Mouse (Mus musculus): ENCODE data around the gene Dnal1. TPM values are rescaled to one million over a fixed set of nuclear protein-coding genes. Genes with fewer than 3 reads are reported as not detected.

Gene Dnal1
- polyA plus RNA-seq, 1 experiment = not detected

DNA sequence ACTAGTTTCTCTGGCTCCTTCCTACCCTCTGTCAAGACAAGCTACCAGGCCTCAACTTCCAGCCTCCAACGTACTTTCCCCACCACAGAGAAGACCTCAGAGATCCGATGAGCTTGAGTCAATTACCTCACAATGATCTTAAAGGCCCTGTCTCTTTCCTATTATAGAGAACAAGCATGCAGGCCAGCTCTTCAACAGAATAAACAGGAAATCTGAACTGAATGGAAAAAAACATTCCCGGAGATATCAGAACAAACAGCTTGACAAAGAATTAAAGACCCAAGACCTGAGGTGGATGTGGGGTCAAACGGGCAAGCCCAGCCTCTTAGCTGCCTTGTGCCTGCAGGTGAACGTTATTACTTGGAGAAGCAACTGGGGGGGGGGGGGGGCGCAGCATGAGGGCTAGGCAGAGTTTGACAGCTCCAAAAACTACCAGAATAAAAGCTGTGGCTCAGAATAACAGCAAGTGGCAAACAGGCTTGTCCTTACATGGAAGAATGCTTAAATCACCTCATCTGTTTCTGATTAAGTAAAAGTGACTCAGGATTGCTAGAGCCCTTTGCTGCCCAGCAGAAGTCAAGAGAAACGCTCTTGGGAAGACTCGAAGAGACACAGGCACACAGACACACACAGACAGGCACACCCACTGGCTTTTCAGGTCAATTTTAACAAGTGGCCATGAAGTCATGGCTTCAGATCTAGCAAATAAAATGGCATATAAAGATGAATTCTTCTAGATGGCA, 51.6 kb downstream of the Dnal1 start:
- Histone ChIP-seq H3K27me3 (ENCODE audit: control insufficient read depth) (no peaks in the 10 kb centered on the region), H3K9me3 (ENCODE audit: control insufficient read depth, low read length) (no peaks in the 10 kb centered on the region), H3K4me1 (ENCODE audit: control insufficient read depth) (peaks cover 57% of the 10 kb centered on the region), H3K36me3 (ENCODE audit: control insufficient read depth) (peaks cover 96% of the 10 kb centered on the region), H3K4me3 (replicated peaks) (no peak overlapping the region)
- TF ChIP-seq GATA1 (IDR thresholded peaks at IDR 0.05; ENCODE audit: low read length) (no peak), TAL1 (IDR thresholded peaks at IDR 0.05; ENCODE audit: low read length) (no peak)

DNA sequence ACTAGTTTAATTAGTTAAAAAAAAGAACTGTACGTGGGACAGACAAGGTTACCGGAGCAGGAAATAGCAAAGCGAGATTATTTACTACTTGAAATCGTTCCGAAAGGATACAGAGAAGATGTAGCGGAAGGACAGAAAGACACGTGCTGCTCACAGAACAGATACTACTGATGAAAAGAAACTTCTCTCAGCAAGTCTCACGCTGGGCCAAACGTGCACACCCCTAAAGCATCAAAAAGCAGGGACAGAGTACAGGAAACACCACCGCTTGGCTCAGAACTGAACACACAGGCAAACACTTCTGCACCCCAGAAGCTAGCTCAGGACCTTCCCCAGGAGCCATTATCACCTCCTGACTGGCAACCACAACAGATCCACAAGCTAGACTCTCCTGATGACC, 56.4 kb downstream of the Dnal1 start:
- Histone ChIP-seq H3K27me3 (ENCODE audit: control insufficient read depth) (no peaks in the 10 kb centered on the region), H3K9me3 (ENCODE audit: control insufficient read depth, low read length) (no peaks in the 10 kb centered on the region), H3K4me3 (replicated peaks) (no peak overlapping the region), H3K4me1 (ENCODE audit: control insufficient read depth) (peaks cover 60% of the 10 kb centered on the region), H3K36me3 (ENCODE audit: control insufficient read depth) (peaks cover 91% of the 10 kb centered on the region)
- TF ChIP-seq GATA1 (IDR thresholded peaks at IDR 0.05; ENCODE audit: low read length) (no peak), TAL1 (IDR thresholded peaks at IDR 0.05; ENCODE audit: low read length) (no peak)

DNA sequence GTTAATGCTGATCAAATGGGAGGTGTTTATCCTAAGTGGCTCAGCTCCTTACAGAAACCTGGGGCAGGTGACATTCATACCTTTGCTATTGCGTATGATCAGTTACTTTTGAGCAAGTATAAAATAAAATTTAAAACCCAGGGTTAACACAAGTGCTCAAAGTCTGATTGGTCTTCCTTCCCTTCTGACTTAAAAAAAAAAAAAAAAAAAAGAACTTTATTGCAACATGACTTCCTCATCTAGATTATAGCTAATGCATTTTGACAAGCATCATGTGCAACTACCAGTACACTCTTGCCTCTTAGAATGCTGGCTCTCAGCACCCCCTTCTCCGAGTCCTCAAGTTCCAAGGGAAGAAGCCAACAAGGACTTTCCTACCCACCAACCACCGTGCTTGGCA, 58.0 kb downstream of the Dnal1 start:
- peaks cover 79% of the 10 kb centered on the region for H3K36me3 ChIP-seq (ENCODE audit: control insufficient read depth)
- no peaks in the 10 kb centered on the region for H3K9me3 ChIP-seq (ENCODE audit: control insufficient read depth, low read length)
- no peak for TF ChIP-seq TAL1 (IDR thresholded peaks at IDR 0.05; ENCODE audit: low read length)
- TF ChIP-seq GATA1 (IDR thresholded peaks at IDR 0.05; ENCODE audit: low read length) = no peak
- no peak overlapping the region for H3K4me3 ChIP-seq (replicated peaks)
- H3K4me1 ChIP-seq (ENCODE audit: control insufficient read depth) = peaks cover 66% of the 10 kb centered on the region
- no peaks in the 10 kb centered on the region for H3K27me3 ChIP-seq (ENCODE audit: control insufficient read depth)

DNA sequence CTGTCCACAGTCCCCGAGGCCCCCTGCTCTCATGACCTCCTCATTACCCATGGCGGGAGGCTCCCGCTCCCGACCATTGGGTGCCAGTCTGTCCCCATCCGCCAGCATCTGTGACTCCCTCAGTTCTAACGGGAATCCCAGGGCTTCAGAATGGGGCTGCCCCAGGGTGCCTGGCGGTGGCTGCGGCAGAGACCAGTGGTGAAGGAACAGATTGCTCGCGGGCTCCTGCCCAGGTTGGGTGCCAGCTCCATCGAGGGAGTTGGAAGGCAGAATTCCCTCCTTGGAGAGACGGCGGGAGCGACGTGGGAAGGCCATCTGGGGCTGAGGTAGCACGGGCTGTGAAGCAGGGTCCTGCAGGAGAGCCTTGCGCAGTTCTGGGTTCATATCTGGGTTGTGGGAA, 58.7 kb downstream of the Dnal1 start:
- Histone ChIP-seq H3K9me3 (ENCODE audit: control insufficient read depth, low read length) (no peaks in the 10 kb centered on the region), H3K4me1 (ENCODE audit: control insufficient read depth) (peaks cover 69% of the 10 kb centered on the region), H3K36me3 (ENCODE audit: control insufficient read depth) (peaks cover 78% of the 10 kb centered on the region), H3K4me3 (replicated peaks) (no peak overlapping the region), H3K27me3 (ENCODE audit: control insufficient read depth) (no peaks in the 10 kb centered on the region)
- no peak for TF ChIP-seq GATA1 (IDR thresholded peaks at IDR 0.05; ENCODE audit: low read length)
- TF ChIP-seq TAL1 (IDR thresholded peaks at IDR 0.05; ENCODE audit: low read length) = no peak

DNA sequence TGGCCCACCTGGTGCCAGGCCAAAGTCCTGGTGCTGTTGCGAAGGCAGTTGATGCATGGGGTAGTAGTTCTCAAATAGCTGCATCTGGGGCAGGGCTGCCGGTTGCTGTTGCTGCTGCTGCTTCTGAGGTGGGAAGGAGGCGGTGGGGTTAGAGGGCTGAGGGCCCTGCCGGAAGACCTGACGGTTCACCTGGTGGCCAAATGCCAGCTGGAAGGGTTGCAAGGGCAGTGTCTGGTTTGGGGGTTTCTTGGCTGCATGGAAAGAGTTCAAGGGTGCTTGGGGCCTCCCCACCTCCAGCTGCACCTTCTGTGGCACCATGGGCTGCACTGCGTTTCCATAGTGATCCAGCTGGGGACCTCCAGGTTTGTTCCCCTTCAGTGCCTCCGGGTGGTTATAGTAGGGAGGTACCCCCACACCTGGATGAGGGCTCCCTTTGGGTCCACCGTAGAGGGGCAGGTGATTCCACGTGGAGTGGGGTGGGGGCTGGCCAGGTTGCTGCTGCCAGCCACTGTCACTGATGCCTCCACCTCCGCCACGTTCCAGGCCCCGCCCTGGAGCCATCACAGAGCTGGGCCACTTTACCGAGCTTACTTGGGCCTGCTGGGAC, 59.2 kb downstream of the Dnal1 start:
- TF ChIP-seq GATA1 (IDR thresholded peaks at IDR 0.05; ENCODE audit: low read length) = no peak
- no peak for TF ChIP-seq TAL1 (IDR thresholded peaks at IDR 0.05; ENCODE audit: low read length)
- H3K4me3 ChIP-seq (replicated peaks) = no peak overlapping the region

DNA sequence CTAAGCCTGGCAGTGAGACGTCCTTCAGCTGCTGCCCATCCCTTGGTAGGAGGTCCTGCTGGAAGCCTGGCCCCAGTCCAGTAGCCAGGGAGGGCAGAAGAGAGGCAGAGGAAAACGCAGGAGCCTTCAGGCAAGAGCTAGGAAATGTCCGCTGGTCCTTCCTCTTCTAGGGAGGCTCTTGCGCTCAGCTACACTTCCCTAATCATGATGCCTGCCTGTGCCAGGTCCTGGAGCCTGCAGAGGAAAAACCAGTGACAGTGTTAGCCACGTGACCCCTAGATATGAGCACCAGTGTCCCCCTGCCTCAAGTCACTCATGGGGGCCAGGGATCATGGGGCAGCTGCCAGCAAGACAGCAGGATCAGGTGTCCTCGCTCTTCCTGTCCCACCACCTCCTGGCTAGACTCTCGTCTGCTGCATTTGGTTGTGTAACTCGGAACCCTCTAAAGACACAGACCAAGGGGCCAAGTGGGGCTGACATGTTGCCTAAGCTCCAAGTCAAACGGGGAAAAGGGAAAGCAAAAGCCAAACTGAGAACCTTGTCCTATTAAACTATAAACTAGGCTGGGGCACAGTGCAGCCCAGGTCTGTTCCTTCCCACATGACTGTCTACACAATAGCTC, 60.1 kb downstream of the Dnal1 start:
- TF ChIP-seq GATA1 (IDR thresholded peaks at IDR 0.05; ENCODE audit: low read length) = no peak
- TF ChIP-seq TAL1 (IDR thresholded peaks at IDR 0.05; ENCODE audit: low read length) = no peak
- no peaks in the 10 kb centered on the region for H3K9me3 ChIP-seq (ENCODE audit: control insufficient read depth, low read length)
- H3K36me3 ChIP-seq (ENCODE audit: control insufficient read depth) = peaks cover 81% of the 10 kb centered on the region
- peak overlapping the region; percentile 77 for H3K4me3 ChIP-seq (replicated peaks)
- H3K4me1 ChIP-seq (ENCODE audit: control insufficient read depth) = peaks cover 80% of the 10 kb centered on the region
- no peaks in the 10 kb centered on the region for H3K27me3 ChIP-seq (ENCODE audit: control insufficient read depth)

More for the DNA sequence above, 59.2 kb downstream of the Dnal1 start:
- H3K4me1 ChIP-seq (ENCODE audit: control insufficient read depth) = peaks cover 72% of the 10 kb centered on the region
- no peaks in the 10 kb centered on the region for H3K27me3 ChIP-seq (ENCODE audit: control insufficient read depth)
- H3K9me3 ChIP-seq (ENCODE audit: control insufficient read depth, low read length) = no peaks in the 10 kb centered on the region
- H3K36me3 ChIP-seq (ENCODE audit: control insufficient read depth) = peaks cover 80% of the 10 kb centered on the region

DNA sequence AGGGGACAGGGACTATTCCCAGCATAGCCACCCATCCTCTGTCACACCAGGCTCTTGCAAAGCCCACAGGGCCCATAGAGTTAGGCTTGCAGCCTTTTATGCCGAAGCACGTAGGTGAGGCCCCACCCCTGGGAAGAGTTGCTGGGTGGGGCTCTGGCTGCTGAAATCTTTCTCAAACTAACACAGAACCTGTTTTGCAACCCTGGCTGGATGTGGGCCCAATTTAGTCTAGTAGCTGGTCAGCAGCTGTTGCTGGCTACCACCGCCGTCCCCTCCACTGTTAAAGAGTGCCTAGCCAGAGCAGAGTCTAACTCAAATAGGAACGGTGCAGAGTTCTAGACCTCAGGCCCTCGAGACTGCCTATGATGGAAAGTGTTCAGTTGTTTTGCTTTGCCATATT, 60.7 kb downstream of the Dnal1 start:
- Histone ChIP-seq H3K9me3 (ENCODE audit: control insufficient read depth, low read length) (no peaks in the 10 kb centered on the region), H3K4me1 (ENCODE audit: control insufficient read depth) (peaks cover 85% of the 10 kb centered on the region), H3K27me3 (ENCODE audit: control insufficient read depth) (no peaks in the 10 kb centered on the region), H3K36me3 (ENCODE audit: control insufficient read depth) (peaks cover 79% of the 10 kb centered on the region), H3K4me3 (replicated peaks) (peak overlapping the region; percentile 77)
- TF ChIP-seq GATA1 (IDR thresholded peaks at IDR 0.05; ENCODE audit: low read length) = no peak
- TF ChIP-seq TAL1 (IDR thresholded peaks at IDR 0.05; ENCODE audit: low read length) = no peak

DNA sequence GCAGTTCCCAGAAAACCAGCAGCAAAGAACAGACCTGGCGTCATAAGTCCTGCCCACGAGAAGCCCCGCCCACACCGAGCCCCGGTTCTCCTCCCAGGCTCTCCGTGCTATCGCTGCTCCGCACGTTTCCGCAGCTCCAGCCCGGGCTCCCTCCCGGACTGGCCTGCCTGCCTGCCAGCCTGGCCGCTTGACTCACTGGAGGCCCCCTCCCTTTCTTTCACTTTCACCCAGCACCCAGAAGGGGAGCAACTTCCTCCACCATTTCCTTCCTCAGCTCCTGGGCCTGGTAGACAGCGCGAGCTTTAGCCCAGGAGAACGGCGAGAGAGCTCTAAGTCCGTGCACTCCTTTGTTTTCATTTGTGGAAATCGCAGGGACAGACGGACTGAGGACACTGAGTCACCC, 61.5 kb downstream of the Dnal1 start:
- peak overlapping the region; percentile 77 for H3K4me3 ChIP-seq (replicated peaks)
- peaks cover 79% of the 10 kb centered on the region for H3K36me3 ChIP-seq (ENCODE audit: control insufficient read depth)
- no peaks in the 10 kb centered on the region for H3K27me3 ChIP-seq (ENCODE audit: control insufficient read depth)
- peak; percentile 74; the same call in 1 of the 2 replicates for TF ChIP-seq GATA1 (IDR thresholded peaks at IDR 0.05; ENCODE audit: low read length)
- TF ChIP-seq TAL1 (IDR thresholded peaks at IDR 0.05; ENCODE audit: low read length) = peak; percentile 81
- H3K4me1 ChIP-seq (ENCODE audit: control insufficient read depth) = peaks cover 91% of the 10 kb centered on the region
- H3K9me3 ChIP-seq (ENCODE audit: control insufficient read depth, low read length) = no peaks in the 10 kb centered on the region

DNA sequence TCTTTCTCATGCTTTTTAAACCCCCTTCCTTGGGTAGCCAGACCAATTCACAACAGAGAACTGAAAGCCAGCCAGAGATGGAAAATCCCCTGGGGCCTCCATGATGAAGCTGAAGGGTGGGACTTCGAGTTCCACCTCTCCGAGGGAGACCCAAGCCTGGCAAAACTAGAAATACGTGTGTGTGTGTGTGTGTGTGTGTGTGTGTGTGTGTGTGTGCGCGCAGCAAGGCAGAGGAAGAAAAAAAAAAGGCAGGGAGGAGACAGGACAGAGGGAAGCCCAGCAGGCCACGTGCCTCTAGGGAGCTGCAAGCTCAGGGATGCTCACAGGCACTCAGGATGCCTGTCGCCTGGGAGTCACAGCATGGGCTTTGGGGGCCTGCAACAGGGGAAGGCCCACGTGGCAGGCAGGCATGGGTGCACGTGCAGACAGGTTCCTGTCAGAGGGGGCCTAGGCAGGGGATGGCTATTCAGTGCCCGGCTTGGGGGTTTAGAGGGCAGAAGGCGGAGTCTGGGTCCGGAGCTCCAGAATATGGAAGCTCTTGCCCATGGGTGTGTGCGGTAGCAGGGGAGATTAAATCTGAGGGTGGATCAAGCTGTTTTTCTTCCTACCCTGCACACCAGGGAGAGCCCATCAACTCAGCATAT, 62.1 kb downstream of the Dnal1 start:
- peaks cover 78% of the 10 kb centered on the region for H3K36me3 ChIP-seq (ENCODE audit: control insufficient read depth)

More for the DNA sequence above, 62.1 kb downstream of the Dnal1 start:
- H3K4me3 ChIP-seq (replicated peaks) = peak overlapping the region; percentile 77
- no peaks in the 10 kb centered on the region for H3K9me3 ChIP-seq (ENCODE audit: control insufficient read depth, low read length)
- TF ChIP-seq TAL1 (IDR thresholded peaks at IDR 0.05; ENCODE audit: low read length) = no peak
- TF ChIP-seq GATA1 (IDR thresholded peaks at IDR 0.05; ENCODE audit: low read length) = peak; percentile 40; the same call in 1 of the 2 replicates
- peaks cover 96% of the 10 kb centered on the region for H3K4me1 ChIP-seq (ENCODE audit: control insufficient read depth)
- no peaks in the 10 kb centered on the region for H3K27me3 ChIP-seq (ENCODE audit: control insufficient read depth)

Data from erythroblast, embryonic 14.5 days (primary cell).